Mouse (Mus musculus): ENCODE results near the gene Kdelc2.

Kdelc2 gene

DNA sequence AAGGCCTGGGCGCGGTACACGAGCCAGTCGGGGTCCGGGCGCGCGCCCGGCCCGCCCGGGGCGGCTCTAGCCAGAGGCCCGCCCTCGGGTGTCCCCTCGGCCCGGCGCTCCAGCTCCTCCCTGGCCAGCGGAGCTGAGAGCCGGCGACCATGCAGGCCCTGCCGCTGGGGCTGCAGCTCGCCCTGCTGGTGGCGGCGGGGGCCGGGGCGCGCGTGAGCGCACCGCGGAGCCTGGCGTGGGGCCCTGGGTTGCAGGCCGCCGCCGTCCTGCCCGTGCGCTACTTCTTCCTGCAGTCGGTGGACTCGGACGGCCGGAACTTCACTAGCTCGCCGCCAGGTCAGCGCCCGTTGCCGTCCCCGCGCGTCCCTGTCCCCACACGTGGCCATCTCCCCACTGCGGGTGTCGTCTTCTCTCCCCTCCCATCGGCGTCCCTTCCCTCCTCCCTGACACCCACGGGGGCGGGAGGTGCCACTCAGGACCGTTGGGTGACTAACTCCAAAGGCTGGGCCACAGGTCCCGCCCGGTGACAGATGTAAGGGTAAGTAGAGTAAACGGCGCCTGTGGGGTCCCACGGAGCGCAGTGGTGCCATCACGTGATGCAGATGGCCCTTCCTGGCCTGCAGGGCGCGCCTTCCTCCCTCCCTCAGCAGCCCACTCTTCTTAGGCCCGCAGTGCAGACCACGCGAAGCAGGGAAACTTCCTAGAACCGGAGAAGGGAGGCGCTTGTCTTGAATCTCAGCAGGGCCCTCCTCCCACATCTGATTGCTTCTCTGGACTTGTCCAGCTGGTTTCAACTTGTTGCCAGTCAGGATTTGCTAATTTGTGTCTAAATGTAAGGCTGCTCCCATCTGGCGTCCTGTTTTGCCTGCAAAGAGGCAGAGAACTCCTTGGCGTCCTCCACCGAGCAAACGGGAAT, at the start of gene Kdelc2:
Kdelc2 (plus strand) TSS at position 75 of the 916 bp plus-strand sequence.
- in situ Hi-C loops (cut with MboI, MseI): no loop called here

GRCm38 (mm10) chr9:53335131-53335530, 48.7 kb upstream of the Kdelc2 start:
- in situ Hi-C loops (cut with MboI, MseI): no loop called here

- in situ Hi-C loops (cut with MboI, MseI): loop anchor here (10.0 kb wide), 1 partner anchor 65 kb away; no protein-coding TSS in a partner anchor
Measured at GRCm38 (mm10) chr9:53339603-53340002, 44.2 kb upstream of the Kdelc2 start.

DNA sequence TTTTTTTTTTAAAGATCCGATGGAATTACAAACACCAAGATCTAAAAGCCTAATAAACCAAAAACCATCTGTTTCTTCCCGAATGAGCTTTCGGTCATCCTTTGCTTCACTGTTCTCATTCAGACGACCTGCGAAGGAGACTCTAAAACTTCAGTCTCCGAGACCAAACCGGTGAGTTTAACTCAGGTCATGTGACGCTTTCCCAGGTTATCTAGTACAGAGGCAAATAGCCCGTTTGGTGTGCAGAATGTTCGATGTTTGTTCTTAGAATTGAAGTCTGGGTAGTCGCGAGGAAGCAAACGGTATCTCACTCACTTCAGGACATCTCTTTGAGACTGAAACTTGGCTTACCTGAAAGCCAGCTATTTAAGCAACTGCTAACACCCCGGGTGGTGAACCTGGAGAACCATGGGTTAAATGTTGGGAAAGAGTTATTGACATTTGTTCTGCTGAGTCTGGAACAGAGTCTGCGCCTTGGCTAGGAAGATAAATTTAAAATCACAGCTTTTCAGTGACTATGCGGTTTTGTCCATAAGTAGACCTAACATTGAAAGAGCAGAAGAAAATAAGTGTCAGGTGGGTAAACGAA, 43.4 kb upstream of the Kdelc2 start:
- in situ Hi-C loops (cut with MboI, MseI): loop anchor here (10.0 kb wide), 1 partner anchor 66 kb away; no protein-coding TSS in a partner anchor

DNA sequence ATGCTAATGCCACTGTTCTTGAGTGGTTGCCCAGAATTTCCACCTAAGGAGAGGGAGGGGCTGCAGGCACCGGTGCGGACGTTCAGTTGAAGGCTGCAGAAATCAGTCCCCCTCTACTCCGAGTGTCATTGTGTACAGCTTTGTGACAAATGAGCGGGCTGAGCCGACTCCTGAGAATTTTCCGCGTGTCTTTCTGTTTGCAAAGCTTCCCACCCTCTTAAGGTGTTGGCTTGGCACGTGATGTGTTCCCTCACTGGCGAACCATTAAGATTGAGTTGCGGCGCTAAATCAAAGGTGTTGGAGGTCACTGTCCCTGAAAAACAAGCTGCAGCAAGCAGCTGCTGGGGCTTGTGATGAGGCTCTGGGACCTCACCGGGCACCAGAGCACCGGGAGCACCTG, 42.9 kb upstream of the Kdelc2 start:
- in situ Hi-C loops (cut with MboI, MseI): loop anchor here (10.0 kb wide), 1 partner anchor 66 kb away; no protein-coding TSS in a partner anchor

DNA sequence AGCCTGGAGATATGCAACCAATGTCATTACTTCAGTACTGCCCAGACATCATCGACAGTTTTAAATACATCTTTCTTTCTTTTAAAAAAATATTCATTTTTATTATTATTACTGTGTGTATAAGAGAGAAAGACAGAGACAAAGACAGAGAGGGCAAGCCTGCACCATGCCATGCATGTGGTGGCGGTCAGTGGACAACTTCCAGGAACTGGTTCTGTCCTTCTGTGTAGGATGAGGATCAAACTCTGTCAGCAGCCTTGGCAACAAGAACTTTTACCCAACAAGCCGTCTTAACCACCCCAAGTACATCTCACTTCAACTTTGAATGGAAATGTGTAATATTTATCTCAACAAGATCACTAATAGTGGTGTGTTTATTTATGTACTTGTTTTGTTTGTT, 41.8 kb upstream of the Kdelc2 start:
- in situ Hi-C loops (cut with MboI, MseI): loop anchor here (10.0 kb wide), 1 partner anchor 67 kb away; no protein-coding TSS in a partner anchor

GRCm38 (mm10) chr9:53344646-53345432, 39.0 kb upstream of the Kdelc2 start:
- in situ Hi-C loops (cut with MboI, MseI): loop anchor here (10.0 kb wide), 1 partner anchor 70 kb away; no protein-coding TSS in a partner anchor

- in situ Hi-C loops (cut with MboI, MseI): loop anchor here (10.0 kb wide), 1 partner anchor 71 kb away; no protein-coding TSS in a partner anchor
Measured at GRCm38 (mm10) chr9:53345728-53346127, 38.1 kb upstream of the Kdelc2 start.

- in situ Hi-C loops (cut with MboI, MseI): loop anchor here (10.0 kb wide), 1 partner anchor 72 kb away; no protein-coding TSS in a partner anchor
Measured at GRCm38 (mm10) chr9:53346402-53346801, 37.4 kb upstream of the Kdelc2 start.

GRCm38 (mm10) chr9:53349211-53349610, 34.6 kb upstream of the Kdelc2 start:
- in situ Hi-C loops (cut with MboI, MseI): loop anchor here (10.0 kb wide), 1 partner anchor 74 kb away; no protein-coding TSS in a partner anchor

DNA sequence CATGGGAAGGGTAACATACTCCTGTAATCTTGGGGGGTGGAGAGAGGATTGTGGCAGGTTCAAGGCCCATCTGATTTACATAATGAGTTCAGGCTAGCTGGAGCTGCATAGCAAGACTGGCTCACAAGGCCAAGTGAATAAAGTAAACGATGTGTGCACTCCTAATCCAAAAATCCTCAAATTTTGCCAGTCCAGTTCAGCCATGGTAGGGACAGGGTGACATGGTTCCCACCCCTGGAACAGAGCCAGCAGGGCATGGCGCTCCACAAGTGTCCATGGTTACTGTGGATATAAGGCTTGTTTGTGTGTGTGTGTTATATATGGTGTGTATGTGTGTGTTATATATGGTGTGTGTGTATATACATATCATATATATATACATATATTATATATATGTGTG, 33.5 kb upstream of the Kdelc2 start:
- in situ Hi-C loops (cut with MboI, MseI): no loop called here

DNA sequence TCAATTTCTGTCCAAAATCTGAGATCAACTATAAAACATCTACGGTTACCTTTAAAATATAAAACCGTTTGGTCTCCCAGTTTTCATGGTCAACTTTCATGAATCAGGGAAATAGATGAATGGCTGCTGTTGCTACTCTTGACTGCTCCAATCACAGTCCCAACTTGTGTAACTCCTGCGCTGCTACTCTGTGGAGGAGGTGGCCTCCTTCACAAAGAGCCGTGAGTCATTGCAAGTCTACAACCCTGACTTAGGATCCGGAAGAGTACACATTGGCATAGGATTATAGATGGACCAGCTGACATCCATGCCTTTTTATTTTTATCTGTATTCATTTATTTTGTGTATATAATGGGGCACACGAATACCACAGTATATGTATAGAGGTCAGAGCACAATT, 31.9 kb upstream of the Kdelc2 start:
- in situ Hi-C loops (cut with MboI, MseI): no loop called here

GRCm38 (mm10) chr9:53353161-53353560, 30.7 kb upstream of the Kdelc2 start:
- in situ Hi-C loops (cut with MboI, MseI): no loop called here

GRCm38 (mm10) chr9:53356219-53357155, 27.3 kb upstream of the Kdelc2 start:
- in situ Hi-C loops (cut with MboI, MseI): no loop called here

- in situ Hi-C loops (cut with MboI, MseI): no loop called here
Measured at GRCm38 (mm10) chr9:53371339-53371738, 12.5 kb upstream of the Kdelc2 start.

GRCm38 (mm10) chr9:53375907-53376306, 7.9 kb upstream of the Kdelc2 start:
- in situ Hi-C loops (cut with MboI, MseI): no loop called here

DNA sequence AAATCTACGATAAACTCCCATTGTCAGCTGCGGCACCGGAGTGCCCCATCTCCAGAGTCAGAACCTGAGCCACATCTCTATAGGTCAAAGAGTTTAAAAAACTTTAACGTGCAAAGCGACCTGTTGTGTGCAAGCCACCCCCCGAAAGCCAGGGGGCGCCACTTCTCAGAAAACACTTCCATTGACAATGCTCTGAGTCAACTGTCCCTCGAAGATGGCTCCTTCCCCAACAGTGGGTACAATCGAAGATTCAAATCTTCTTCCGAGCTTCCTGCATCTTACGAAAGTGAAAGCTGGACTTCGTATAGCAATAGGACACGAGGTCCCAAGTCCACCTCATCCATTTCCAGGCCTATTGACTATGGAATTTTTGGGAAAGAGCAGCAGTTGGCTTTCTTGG, 7.0 kb upstream of the Kdelc2 start:
- in situ Hi-C loops (cut with MboI, MseI): no loop called here

GRCm38 (mm10) chr9:53377597-53377996, 6.2 kb upstream of the Kdelc2 start:
- in situ Hi-C loops (cut with MboI, MseI): no loop called here

- in situ Hi-C loops (cut with MboI, MseI): no loop called here
Measured at GRCm38 (mm10) chr9:53378171-53378570, 5.7 kb upstream of the Kdelc2 start.

DNA sequence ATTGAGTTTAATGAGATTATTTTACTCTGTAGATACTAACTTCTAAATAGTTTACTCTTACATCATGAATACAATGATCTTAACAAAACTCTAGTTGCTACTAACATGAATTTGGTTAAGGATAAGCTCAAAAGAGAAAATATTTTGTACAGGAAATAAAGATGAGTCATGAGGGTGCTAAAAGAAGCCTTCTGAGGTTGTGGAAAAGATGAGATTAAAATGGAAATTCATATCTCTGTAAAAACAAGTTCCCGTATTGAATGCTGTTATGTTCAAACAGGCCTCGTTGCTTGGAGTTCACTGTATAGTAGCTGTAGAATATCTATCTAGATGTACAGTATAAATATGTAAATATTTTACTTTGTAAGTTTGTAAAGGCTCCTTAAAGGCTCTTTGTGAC, 3.2 kb upstream of the Kdelc2 start:
- in situ Hi-C loops (cut with MboI, MseI): no loop called here

All from T-helper 2 cell (primary cell).